Mouse (Mus musculus): ENCODE data around the gene Syn3.

DNA sequence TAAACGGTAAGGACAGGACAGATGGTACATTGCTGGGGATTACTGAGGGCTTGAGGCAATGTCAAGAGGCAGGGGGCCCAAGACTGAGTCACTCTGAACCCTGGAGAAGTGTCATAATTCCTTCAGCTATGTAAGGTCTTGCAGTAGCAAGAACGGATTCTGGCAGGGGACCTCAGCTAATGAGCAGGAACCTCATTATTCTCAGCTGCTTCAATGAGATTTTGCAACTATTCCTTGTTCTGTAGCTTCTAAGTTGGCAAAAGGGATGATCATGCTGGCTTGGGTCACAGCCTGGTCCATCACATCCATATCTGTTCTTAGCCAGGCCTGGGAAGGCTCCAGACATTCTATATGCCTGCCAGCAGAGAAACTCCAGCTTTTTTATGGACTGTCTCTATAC is 139.5 kb downstream of the Syn3 start:
- no peak for TF ChIP-seq CTCF (conservative IDR thresholded peaks at IDR 0.05; ENCODE audit: insufficient read depth, insufficient read length, low read depth, low read length)
- TF ChIP-seq POLR2A (IDR thresholded peaks at IDR 0.05; ENCODE audit: low read depth, low read length): no peak
